Mouse (Mus musculus) B cell, adult 67 days (primary cell): ENCODE results near the gene Vma21. TPM values are rescaled to one million over a fixed set of nuclear protein-coding genes. Genes with fewer than 3 reads are reported as not detected.

Experiments used
- total RNA-seq, 2 experiments: library from RNA; stranded (reverse); gene quantifications; 4 replicates each; pipeline ENCODE4 v1.2.4; 2023

Gene Vma21
- total RNA-seq, result 10 to 100 TPM; 24.5 to 26.5 TPM

GRCm38 (mm10) chrX:71815631-71816345 is at the start of gene Vma21:
Vma21 (plus strand) TSS chrX:71815924.

Other genes starting within 250 kb of the Vma21 start
- not detected for gene Gpr50, start 152.3 kb upstream of the Vma21 start, total RNA-seq
- not detected for gene Gm1141, start 105.1 kb downstream of the Vma21 start, total RNA-seq
- not detected for gene Prrg3, start 146.7 kb downstream of the Vma21 start, total RNA-seq
- not detected for gene Fate1, start 157.1 kb downstream of the Vma21 start, total RNA-seq
- not detected for gene Cnga2, start 175.9 kb downstream of the Vma21 start, total RNA-seq